Mouse (Mus musculus): ENCODE results near the gene Cd40lg.

DNA sequence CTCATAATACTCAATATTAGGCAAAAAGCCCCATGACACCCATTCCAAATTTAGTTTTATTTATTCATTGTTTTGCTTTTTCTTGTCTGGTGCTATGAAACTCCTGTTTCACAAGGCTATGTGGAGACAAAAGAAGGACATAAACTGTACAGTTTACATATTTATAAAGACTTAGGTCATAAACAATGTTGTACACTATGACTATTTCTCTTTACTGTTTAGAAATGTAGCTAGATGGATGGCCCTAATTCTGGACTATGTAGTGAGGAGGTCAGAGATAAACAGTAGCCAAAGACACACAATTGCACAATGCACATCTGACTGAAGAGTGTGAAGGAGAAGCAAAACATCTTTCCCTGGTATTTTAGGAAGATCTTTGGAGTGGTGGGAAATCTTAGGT lies 40.7 kb upstream of the Cd40lg start:
- TF ChIP-seq CTCF (IDR thresholded peaks at IDR 0.05; ENCODE audit: extremely low read depth, insufficient read depth, insufficient read length, insufficient replicate concordance) (no peak), POLR2A (IDR thresholded peaks at IDR 0.05; ENCODE audit: low read depth, low read length) (no peak)

Data from spleen, adult 2 months (tissue).